Mouse (Mus musculus) liver, embryonic 16.5 days (tissue): ENCODE results near the gene Bud13. TPM values are rescaled to one million over a fixed set of nuclear protein-coding genes. Genes with fewer than 3 reads are reported as not detected.

Experiments used
- ATAC-seq: fragments of 200-750 bp; cut with Nextera tagmentation; 2 replicates; pipeline ENCODE4 v1.8.0; 2017; ENCODE audit warnings: low read depth, mild to moderate bottlenecking, moderate number of reproducible peaks, moderate library complexity
- H3K27ac ChIP-seq: fragments of 300-500 bp; sonication (generic); 2 replicates; pipeline ENCODE4 v1.5.1; 2014; ENCODE audit warnings: mild to moderate bottlenecking, low read length
- H3K27me3 ChIP-seq: fragments of 300-500 bp; sonication (generic); 2 replicates; pipeline ENCODE4 v1.6.1; 2014; ENCODE audit warnings: low read depth, low read length, mixed read lengths; ENCODE audit not compliant: control insufficient read depth, insufficient read depth
- H3K36me3 ChIP-seq: fragments of 300-500 bp; sonication (generic); 2 replicates; pipeline ENCODE4 v1.6.1; 2014; ENCODE audit warnings: mild to moderate bottlenecking; ENCODE audit not compliant: control insufficient read depth, insufficient read depth
- H3K4me1 ChIP-seq: fragments of 300-500 bp; sonication (generic); 2 replicates; pipeline ENCODE4 v1.6.1; 2014; ENCODE audit warnings: low read depth, low read length, mixed read lengths; ENCODE audit not compliant: control insufficient read depth
- H3K4me2 ChIP-seq: fragments of 300-500 bp; sonication (generic); 2 replicates; pipeline ENCODE4 v1.6.1; 2014; ENCODE audit warnings: low read depth, low read length, mixed read lengths
- H3K4me3 ChIP-seq: fragments of 300-500 bp; sonication (generic); 2 replicates; pipeline ENCODE4 v1.5.1; 2014; ENCODE audit warnings: low read depth, mild to moderate bottlenecking, low read length
- H3K9ac ChIP-seq: fragments of 300-500 bp; sonication (generic); 2 replicates; pipeline ENCODE4 v1.6.1; 2014; ENCODE audit warnings: low read depth, low read length
- H3K9me3 ChIP-seq: fragments of 300-500 bp; sonication (generic); replicated peaks from 2 replicates; pipeline ENCODE4 v1.6.1; 2016; ENCODE audit warnings: low read length; ENCODE audit not compliant: control insufficient read depth
- WGBS: fragments of 180-500 bp; shearing (Covaris S2); extraction: QIAGEN DNeasy Blood & Tissue Kit; methylation state at CpG from one replicate; pipeline ENCODE4 v1.1.7; 2014; ENCODE audit not compliant: insufficient replicate concordance; 5-methylcytosine and 5-hydroxymethylcytosine counted together
- polyA plus RNA-seq: library from polyadenylated mRNA; unstranded; fragments of >200 nt; fragmentation: Nextera tagmentation; extraction: Ambion mirVana; gene quantifications from 2 replicates; pipeline ENCODE4 v1.2.1, GENCODE M21; 2015

The Bud13 gene
- 6.5 and 6.7 TPM in 2 replicates for polyA plus RNA-seq

GRCm38 (mm10) chr9:46282631-46283436, at the start of gene Bud13:
Gene Bud13 (plus strand): TSS chr9:46283008.
- Histone ChIP-seq H3K27ac (peak within 1 kb of the TSS; percentile 84), H3K36me3 (peaks cover 22% of the 10 kb centered on the region)
- under 1% methylated on average over 53 of the region's 55 CpGs for WGBS

GRCm38 (mm10) chr9:46235196-46235595, 47.6 kb upstream of the Bud13 start:
- Histone ChIP-seq H3K27ac (0 out of 2 replicates have a peak overlapping the region, but pooled peaks have one; percentile 4), H3K9ac (no peak overlapping the region), H3K4me1 (peaks cover 9% of the 10 kb centered on the region), H3K4me3 (no peak overlapping the region), H3K9me3 (no peaks in the 10 kb centered on the region), H3K36me3 (no peaks in the 10 kb centered on the region), H3K27me3 (no peaks in the 10 kb centered on the region), H3K4me2 (no peak overlapping the region)
- 64% methylated on average over 6 of the region's 6 CpGs for WGBS
- ATAC-seq = no peak

More at GRCm38 (mm10) chr9:46282631-46283436, at the start of gene Bud13:
- H3K27me3 ChIP-seq = no peaks in the 10 kb centered on the region
- H3K4me1 ChIP-seq = peaks cover 10% of the 10 kb centered on the region
- H3K9ac ChIP-seq = peak within 1 kb of the TSS; percentile 93
- peak; percentile 90 for ATAC-seq
- H3K4me2 ChIP-seq = peak within 1 kb of the TSS; percentile 85
- no peaks in the 10 kb centered on the region for H3K9me3 ChIP-seq
- peak within 1 kb of the TSS; percentile 97 for H3K4me3 ChIP-seq

DNA sequence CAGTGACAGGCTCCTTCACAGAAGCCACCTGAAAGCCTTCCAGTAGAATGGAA, 47.4 kb upstream of the Bud13 start, which contains the start of gene Apoc3:
TSS of gene Apoc3 (minus strand) at position 41 of the 53 bp plus-strand sequence.
- no peak for ATAC-seq
- Histone ChIP-seq H3K27me3 (no peaks in the 10 kb centered on the region), H3K9ac (no peak within 1 kb of the TSS), H3K4me1 (peaks cover 9% of the 10 kb centered on the region), H3K27ac (0 out of 2 replicates have a peak within 1 kb of the TSS, but pooled peaks have one; percentile 4), H3K4me3 (no peak within 1 kb of the TSS), H3K9me3 (no peaks in the 10 kb centered on the region), H3K36me3 (no peaks in the 10 kb centered on the region), H3K4me2 (no peak within 1 kb of the TSS)

DNA sequence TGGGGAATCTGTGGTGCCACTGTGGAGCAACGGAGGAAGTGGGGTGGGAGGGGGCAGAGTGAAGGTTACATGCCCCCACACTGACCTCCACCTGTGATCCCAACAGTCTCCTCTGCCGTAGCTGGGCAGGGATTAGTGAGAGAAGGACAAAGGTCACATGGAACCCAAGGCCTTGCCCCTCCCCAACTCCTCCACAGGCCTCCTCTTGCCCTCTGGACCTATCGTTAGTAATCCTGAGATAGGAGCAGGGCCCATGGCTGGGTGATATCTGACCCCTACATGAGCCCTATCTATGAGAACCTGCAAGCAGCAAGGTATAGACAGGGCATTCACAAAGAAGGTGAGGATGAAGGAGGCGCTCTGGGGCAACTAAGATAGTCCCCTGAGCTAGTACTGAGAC, 47.2 kb upstream of the Bud13 start:
- peak; percentile 31 for ATAC-seq
- 30% methylated on average over 4 of the region's 4 CpGs for WGBS
- Histone ChIP-seq H3K4me1 (peaks cover 9% of the 10 kb centered on the region), H3K36me3 (no peaks in the 10 kb centered on the region), H3K27ac (no peak overlapping the region), H3K9me3 (no peaks in the 10 kb centered on the region), H3K27me3 (no peaks in the 10 kb centered on the region), H3K4me3 (no peak overlapping the region), H3K9ac (no peak overlapping the region), H3K4me2 (no peak overlapping the region)

- WGBS = 61% methylated on average over 7 of the region's 7 CpGs
- ATAC-seq = peak; percentile 72
- no peak overlapping the region for H3K9ac ChIP-seq
These were observed 44.0 kb upstream of the Bud13 start for GRCm38 (mm10) chr9:46238850-46239249.

DNA sequence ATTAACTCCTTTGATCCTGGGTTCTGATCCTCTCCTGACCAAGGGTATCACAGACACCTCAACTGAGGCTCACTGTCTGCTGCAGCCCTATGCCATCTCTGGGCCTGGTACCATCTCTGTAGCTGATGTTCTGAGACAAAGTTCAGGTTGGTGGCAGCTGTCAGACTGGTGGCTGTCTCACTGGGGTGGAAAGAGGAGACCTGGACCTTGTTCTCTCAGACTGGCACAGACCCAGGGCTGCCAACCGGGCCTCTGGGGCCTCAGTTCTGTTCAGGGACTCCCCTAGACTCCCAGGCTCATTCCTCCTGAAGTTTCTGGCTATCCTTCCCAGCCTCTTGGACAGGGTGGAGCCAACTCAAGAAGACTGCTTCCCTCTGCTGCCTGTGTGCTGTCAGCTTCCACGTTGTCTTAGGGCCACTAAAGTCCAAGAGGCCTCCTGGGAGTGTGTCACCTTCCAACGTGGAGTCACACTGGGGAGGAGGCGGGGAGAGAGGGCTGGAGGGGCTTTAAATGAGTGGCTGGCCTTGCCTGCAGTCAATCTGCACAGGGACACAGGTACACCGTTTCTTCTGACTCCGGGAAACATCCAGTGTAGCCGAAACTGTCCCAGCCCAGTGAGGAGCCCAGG, 42.2 kb upstream of the Bud13 start, which contains the start of gene Apoa4:
TSS of gene Apoa4 (plus strand) at position 171 of the 628 bp plus-strand sequence.
- Histone ChIP-seq H3K4me3 (no peak within 1 kb of the TSS), H3K9ac (no peak within 1 kb of the TSS), H3K27me3 (no peaks in the 10 kb centered on the region), H3K27ac (no peak within 1 kb of the TSS), H3K36me3 (no peaks in the 10 kb centered on the region), H3K4me2 (no peak within 1 kb of the TSS), H3K9me3 (no peaks in the 10 kb centered on the region), H3K4me1 (no peaks in the 10 kb centered on the region; the same call in 1 of the 2 replicates)
- ATAC-seq = no peak
- 55% methylated on average over 7 of the region's 7 CpGs for WGBS

More at GRCm38 (mm10) chr9:46238850-46239249, 44.0 kb upstream of the Bud13 start:
- no peaks in the 10 kb centered on the region for H3K36me3 ChIP-seq
- no peak overlapping the region for H3K4me3 ChIP-seq
- no peaks in the 10 kb centered on the region for H3K9me3 ChIP-seq
- peaks cover 9% of the 10 kb centered on the region for H3K4me1 ChIP-seq
- H3K27ac ChIP-seq = no peak overlapping the region
- H3K4me2 ChIP-seq = no peak overlapping the region
- no peaks in the 10 kb centered on the region for H3K27me3 ChIP-seq

GRCm38 (mm10) chr9:46241818-46242217, 41.0 kb upstream of the Bud13 start:
- 62% methylated on average over 2 of the region's 2 CpGs for WGBS
- no peak overlapping the region for H3K4me3 ChIP-seq
- no peaks in the 10 kb centered on the region; the same call in 1 of the 2 replicates for H3K4me1 ChIP-seq
- no peak for ATAC-seq
- H3K9me3 ChIP-seq = no peaks in the 10 kb centered on the region
- no peak overlapping the region for H3K4me2 ChIP-seq
- H3K36me3 ChIP-seq = no peaks in the 10 kb centered on the region
- no peak overlapping the region for H3K9ac ChIP-seq
- H3K27ac ChIP-seq = no peak overlapping the region
- no peaks in the 10 kb centered on the region for H3K27me3 ChIP-seq

GRCm38 (mm10) chr9:46243122-46243521, 39.7 kb upstream of the Bud13 start:
- no peak for ATAC-seq
- H3K9ac ChIP-seq = no peak overlapping the region
- no peaks in the 10 kb centered on the region; the same call in 1 of the 2 replicates for H3K4me1 ChIP-seq
- H3K27me3 ChIP-seq = no peaks in the 10 kb centered on the region
- no peak overlapping the region for H3K4me3 ChIP-seq
- H3K4me2 ChIP-seq = no peak overlapping the region
- WGBS = 73% methylated on average over 4 of the region's 4 CpGs
- no peaks in the 10 kb centered on the region for H3K9me3 ChIP-seq
- H3K36me3 ChIP-seq = no peaks in the 10 kb centered on the region
- H3K27ac ChIP-seq = no peak overlapping the region

- no peaks in the 10 kb centered on the region for H3K36me3 ChIP-seq
- ATAC-seq = no peak
- no peak overlapping the region for H3K27ac ChIP-seq
- H3K27me3 ChIP-seq = no peaks in the 10 kb centered on the region
- no peak overlapping the region for H3K9ac ChIP-seq
- WGBS = 55% methylated on average over 8 of the region's 8 CpGs
- no peak overlapping the region for H3K4me2 ChIP-seq
- H3K4me1 ChIP-seq = no peaks in the 10 kb centered on the region
- H3K4me3 ChIP-seq = no peak overlapping the region
- H3K9me3 ChIP-seq = no peaks in the 10 kb centered on the region
These were observed 39.2 kb upstream of the Bud13 start for GRCm38 (mm10) chr9:46243584-46243983.
